Mouse (Mus musculus) neural tube, embryonic 14.5 days (tissue): Measurements from ENCODE around the gene Ovol1. TPM values are rescaled to one million over a fixed set of nuclear protein-coding genes. Genes with fewer than 3 reads are reported as not detected.
A peak's percentile ranks its signal among the peaks of the same experiment; 100 is the strongest.

Experiments
- ATAC-seq: fragments of 200-750 bp; cut with Nextera tagmentation; 2 replicates; pipeline ENCODE4 v1.8.0; 2017; ENCODE audit warnings: low read depth, mild to moderate bottlenecking, moderate TSS enrichment, moderate library complexity
- H3K27ac ChIP-seq: fragments of 300-500 bp; sonication (generic); 2 replicates; pipeline ENCODE4 v1.5.1; 2014; ENCODE audit warnings: low read depth, mild to moderate bottlenecking, control low read depth, low read length, moderate library complexity, mixed read lengths
- H3K27me3 ChIP-seq: fragments of 300-500 bp; sonication (generic); 2 replicates; pipeline ENCODE4 v1.6.1; 2014; ENCODE audit warnings: low read length; ENCODE audit not compliant: control insufficient read depth, insufficient read depth
- H3K36me3 ChIP-seq: fragments of 300-500 bp; sonication (generic); 2 replicates; pipeline ENCODE4 v1.6.1; 2014; ENCODE audit warnings: low read length, mixed read lengths; ENCODE audit not compliant: control insufficient read depth, insufficient read depth
- H3K4me1 ChIP-seq: fragments of 300-500 bp; sonication (generic); 2 replicates; pipeline ENCODE4 v1.6.1; 2014; ENCODE audit warnings: low read length; ENCODE audit not compliant: control insufficient read depth, insufficient read depth
- H3K4me2 ChIP-seq: fragments of 300-500 bp; sonication (generic); 2 replicates; pipeline ENCODE4 v1.6.1; 2014; ENCODE audit warnings: mild to moderate bottlenecking, low read depth, low read length, control low read depth
- H3K4me3 ChIP-seq: fragments of 300-500 bp; sonication (generic); 2 replicates; pipeline ENCODE4 v1.5.1; 2014; ENCODE audit warnings: low read depth, low read length, control low read depth, mixed read lengths
- H3K9ac ChIP-seq: fragments of 300-500 bp; sonication (generic); replicated peaks from 2 replicates; pipeline ENCODE4 v1.6.1; 2014; ENCODE audit warnings: low read depth, mild to moderate bottlenecking, control low read depth, low read length, mixed read lengths
- H3K9me3 ChIP-seq: fragments of 300-500 bp; sonication (generic); 2 replicates; pipeline ENCODE4 v1.6.1; 2016; ENCODE audit warnings: low read length; ENCODE audit not compliant: control insufficient read depth
- WGBS: fragments of 180-500 bp; shearing (Covaris S2); extraction: QIAGEN DNeasy Blood & Tissue Kit; methylation state at CpG from one replicate; pipeline ENCODE4 v1.1.7; 2014; 5-methylcytosine and 5-hydroxymethylcytosine counted together
- polyA plus RNA-seq: library from polyadenylated mRNA; unstranded; fragments of >200 nt; fragmentation: Nextera tagmentation; extraction: Ambion mirVana; gene quantifications from 2 replicates; pipeline ENCODE4 v1.2.1, GENCODE M21; 2014

Gene Ovol1
- polyA plus RNA-seq, 1 experiment from 2014 or later, result not detected

- Histone ChIP-seq H3K36me3 (no peaks in the 10 kb centered on the region), H3K9ac (no peak overlapping the region), H3K27me3 (peaks cover 55% of the 10 kb centered on the region), H3K27ac (no peak overlapping the region), H3K4me3 (no peak overlapping the region), H3K4me1 (peaks cover 14% of the 10 kb centered on the region), H3K9me3 (no peaks in the 10 kb centered on the region), H3K4me2 (no peak overlapping the region)
- WGBS, result 53% methylated on average over 3 of the region's 3 CpGs
- no peak for ATAC-seq
These were observed 1.4 kb upstream of the Ovol1 start for GRCm38 (mm10) chr19:5561886-5562285.

GRCm38 (mm10) chr19:5561252-5561790, 875 bp upstream of the Ovol1 start:
- H3K4me2 ChIP-seq, result peak overlapping the region; percentile 50; the same call in 1 of the 2 replicates
- H3K9ac ChIP-seq, result no peak overlapping the region
- H3K4me3 ChIP-seq, result peak overlapping the region; percentile 27; the same call in 1 of the 2 replicates
- 16% methylated on average over 10 of the region's 10 CpGs for WGBS
- H3K4me1 ChIP-seq, result peaks cover 12% of the 10 kb centered on the region
- no peaks in the 10 kb centered on the region for H3K9me3 ChIP-seq
- no peak for ATAC-seq
- H3K27ac ChIP-seq, result no peak overlapping the region
- no peaks in the 10 kb centered on the region for H3K36me3 ChIP-seq
- peaks cover 59% of the 10 kb centered on the region for H3K27me3 ChIP-seq

GRCm38 (mm10) chr19:5559631-5560456, 602 bp downstream of the Ovol1 start:
- Histone ChIP-seq H3K4me1 (peaks cover 12% of the 10 kb centered on the region), H3K27ac (no peak overlapping the region), H3K9me3 (no peaks in the 10 kb centered on the region), H3K4me2 (peak overlapping the region; percentile 50), H3K36me3 (no peaks in the 10 kb centered on the region), H3K27me3 (peaks cover 59% of the 10 kb centered on the region), H3K4me3 (peak overlapping the region; percentile 27), H3K9ac (0 out of 2 replicates have a peak overlapping the region, but pooled peaks have one; percentile 25)
- WGBS, result under 1% methylated on average over 69 of the region's 69 CpGs
- no peak for ATAC-seq

GRCm38 (mm10) chr19:5559229-5559628, 1.2 kb downstream of the Ovol1 start:
- H3K9ac ChIP-seq, result no peak overlapping the region
- no peak overlapping the region for H3K27ac ChIP-seq
- peaks cover 59% of the 10 kb centered on the region for H3K27me3 ChIP-seq
- peaks cover 12% of the 10 kb centered on the region for H3K4me1 ChIP-seq
- H3K36me3 ChIP-seq, result no peaks in the 10 kb centered on the region
- WGBS, result 9% methylated on average over 8 of the region's 8 CpGs
- no peak for ATAC-seq
- H3K4me3 ChIP-seq, result no peak overlapping the region
- no peak overlapping the region for H3K4me2 ChIP-seq
- no peaks in the 10 kb centered on the region for H3K9me3 ChIP-seq

- peaks cover 12% of the 10 kb centered on the region for H3K4me1 ChIP-seq
- H3K36me3 ChIP-seq, result no peaks in the 10 kb centered on the region
- WGBS, result 55% methylated on average over 8 of the region's 8 CpGs
- no peak overlapping the region for H3K4me3 ChIP-seq
- no peak overlapping the region for H3K9ac ChIP-seq
- H3K9me3 ChIP-seq, result no peaks in the 10 kb centered on the region
- H3K27me3 ChIP-seq, result peaks cover 59% of the 10 kb centered on the region
- no peak overlapping the region for H3K4me2 ChIP-seq
- ATAC-seq, result no peak
- H3K27ac ChIP-seq, result no peak overlapping the region
These were observed 1.7 kb downstream of the Ovol1 start for GRCm38 (mm10) chr19:5558770-5559169.

GRCm38 (mm10) chr19:5558169-5558568, 2.3 kb downstream of the Ovol1 start:
- Histone ChIP-seq H3K9me3 (no peaks in the 10 kb centered on the region), H3K4me2 (no peak overlapping the region), H3K4me1 (peaks cover 12% of the 10 kb centered on the region), H3K27ac (no peak overlapping the region), H3K4me3 (no peak overlapping the region), H3K9ac (no peak overlapping the region), H3K36me3 (no peaks in the 10 kb centered on the region), H3K27me3 (peaks cover 59% of the 10 kb centered on the region)
- no peak for ATAC-seq
- 42% methylated on average over 7 of the region's 7 CpGs for WGBS

- Histone ChIP-seq H3K36me3 (no peaks in the 10 kb centered on the region), H3K4me2 (no peak overlapping the region), H3K9me3 (no peaks in the 10 kb centered on the region), H3K27ac (no peak overlapping the region), H3K4me3 (no peak overlapping the region), H3K4me1 (no peaks in the 10 kb centered on the region), H3K27me3 (peaks cover 23% of the 10 kb centered on the region), H3K9ac (no peak overlapping the region)
- WGBS, result 81% methylated on average over 14 of the region's 14 CpGs
- no peak for ATAC-seq
These were observed 6.2 kb downstream of the Ovol1 start for GRCm38 (mm10) chr19:5554212-5554611.

GRCm38 (mm10) chr19:5553802-5554201, 6.6 kb downstream of the Ovol1 start:
- H3K4me3 ChIP-seq, result no peak overlapping the region
- no peaks in the 10 kb centered on the region for H3K9me3 ChIP-seq
- no peak overlapping the region for H3K4me2 ChIP-seq
- no peaks in the 10 kb centered on the region for H3K36me3 ChIP-seq
- no peak overlapping the region for H3K9ac ChIP-seq
- no peak overlapping the region for H3K27ac ChIP-seq
- 52% methylated on average over 8 of the region's 8 CpGs for WGBS
- H3K4me1 ChIP-seq, result no peaks in the 10 kb centered on the region
- no peak for ATAC-seq
- peaks cover 19% of the 10 kb centered on the region for H3K27me3 ChIP-seq

- WGBS, result 82% methylated on average over 4 of the region's 4 CpGs
- ATAC-seq, result no peak
- no peaks in the 10 kb centered on the region for H3K9me3 ChIP-seq
These were observed 12.9 kb downstream of the Ovol1 start for GRCm38 (mm10) chr19:5547471-5548056.

More at GRCm38 (mm10) chr19:5547471-5548056, 12.9 kb downstream of the Ovol1 start:
- H3K4me3 ChIP-seq, result no peak overlapping the region
- no peak overlapping the region for H3K27ac ChIP-seq
- no peaks in the 10 kb centered on the region for H3K27me3 ChIP-seq
- no peak overlapping the region for H3K4me2 ChIP-seq
- no peak overlapping the region for H3K9ac ChIP-seq
- H3K36me3 ChIP-seq, result no peaks in the 10 kb centered on the region
- H3K4me1 ChIP-seq, result no peaks in the 10 kb centered on the region
